Mouse (Mus musculus): Measurements from ENCODE around the gene Nmrk1. TPM values are rescaled to one million over a fixed set of nuclear protein-coding genes. Genes with fewer than 3 reads are reported as not detected.
"Not testable (repeated sequence)": the region's sequence is repeated elsewhere in the genome, so short reads cannot be mapped to it uniquely, and the experiment has no call there.

Gene Nmrk1
- polyA plus RNA-seq (2014; fragmentation: Nextera tagmentation; extraction: Ambion mirVana) = 7.4 and 8.1 TPM in 2 replicates

DNA sequence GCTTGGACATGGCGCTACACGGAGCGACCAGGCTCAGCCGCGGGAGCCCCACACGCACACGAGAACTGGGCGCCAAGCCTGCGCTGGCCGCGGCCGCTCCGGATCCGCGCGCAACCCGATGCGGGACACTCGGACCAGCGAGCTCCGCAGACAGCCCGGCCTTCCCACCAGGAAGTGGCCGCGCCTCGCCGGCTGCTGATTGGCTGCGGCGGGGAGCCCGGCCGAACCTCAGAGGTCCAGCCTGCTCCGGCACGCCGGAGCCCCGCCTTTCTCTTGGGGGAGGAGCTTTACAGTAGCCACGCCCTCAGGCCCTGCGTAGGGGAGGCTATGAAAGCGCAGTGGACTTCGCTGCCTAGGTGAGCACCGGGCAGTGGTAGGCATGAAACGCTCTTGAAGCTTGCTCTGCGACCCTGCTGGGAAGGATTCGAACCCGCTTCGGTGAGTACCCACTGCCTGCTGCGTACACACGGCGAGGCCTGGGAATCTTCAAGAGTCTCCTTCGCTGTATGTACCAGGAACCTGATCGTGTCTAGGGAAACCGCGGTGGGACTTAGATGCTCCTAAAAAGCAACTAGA lies at the start of gene Nmrk1, which contains the start of gene Ostf1:
Nmrk1 (plus strand) TSS at position 307 of the 576 bp plus-strand sequence.
Ostf1 (minus strand) TSS at position 180 of the 576 bp plus-strand sequence.
- peak within 1 kb of the TSS; percentile 69 for H3K9ac ChIP-seq (ENCODE audit: low read length)
- DNase-seq (ENCODE audit: low spot score) = peak; percentile 96
- WGBS = 1% methylated on average over 50 of the region's 51 CpGs
- no peaks in the 10 kb centered on the region for H3K4me1 ChIP-seq (ENCODE audit: control insufficient read depth, insufficient read depth, low read length)
- H3K4me2 ChIP-seq (ENCODE audit: low read depth) = peak within 1 kb of the TSS; percentile 84
- H3K4me3 ChIP-seq (ENCODE audit: low read depth, low read length) = peak within 1 kb of the TSS; percentile 78
- H3K27ac ChIP-seq (ENCODE audit: low read depth, low read length) = peak within 1 kb of the TSS; percentile 75
- H3K9me3 ChIP-seq (ENCODE audit: control insufficient read depth, low read length) = no peaks in the 10 kb centered on the region
- ATAC-seq (ENCODE audit: insufficient read depth, low FRiP score, low TSS enrichment) = peak; percentile 98
- H3K36me3 ChIP-seq (ENCODE audit: control insufficient read depth, insufficient read depth, low read length) = no peaks in the 10 kb centered on the region
- H3K27me3 ChIP-seq (ENCODE audit: control insufficient read depth, insufficient read depth, low read length) = no peaks in the 10 kb centered on the region

GRCm38 (mm10) chr19:18582226-18582625 lies 49.5 kb upstream of the Nmrk1 start:
- Histone ChIP-seq H3K4me1 (ENCODE audit: control insufficient read depth, insufficient read depth, low read length) (peaks cover 8% of the 10 kb centered on the region; the same call in 1 of the 2 replicates), H3K4me2 (ENCODE audit: low read depth) (no peak overlapping the region), H3K4me3 (ENCODE audit: low read depth, low read length) (no peak overlapping the region), H3K9me3 (ENCODE audit: control insufficient read depth, low read length) (no peaks in the 10 kb centered on the region), H3K27me3 (ENCODE audit: control insufficient read depth, insufficient read depth, low read length) (no peaks in the 10 kb centered on the region), H3K9ac (ENCODE audit: low read length) (no peak overlapping the region), H3K27ac (ENCODE audit: low read depth, low read length) (no peak overlapping the region), H3K36me3 (ENCODE audit: control insufficient read depth, insufficient read depth, low read length) (no peaks in the 10 kb centered on the region)
- DNase-seq (ENCODE audit: low spot score) = no peak
- ATAC-seq (ENCODE audit: insufficient read depth, low FRiP score, low TSS enrichment) = no peak
- 92% methylated on average over 9 of the region's 9 CpGs for WGBS

- H3K4me3 ChIP-seq (ENCODE audit: low read depth, low read length) = no peak overlapping the region
- no peaks in the 10 kb centered on the region for H3K36me3 ChIP-seq (ENCODE audit: control insufficient read depth, insufficient read depth, low read length)
- no peak overlapping the region for H3K4me2 ChIP-seq (ENCODE audit: low read depth)
- H3K9me3 ChIP-seq (ENCODE audit: control insufficient read depth, low read length) = no peaks in the 10 kb centered on the region
- H3K27me3 ChIP-seq (ENCODE audit: control insufficient read depth, insufficient read depth, low read length) = no peaks in the 10 kb centered on the region
- DNase-seq (ENCODE audit: low spot score) (no peak), ATAC-seq (ENCODE audit: insufficient read depth, low FRiP score, low TSS enrichment) (no peak)
- no peak overlapping the region for H3K9ac ChIP-seq (ENCODE audit: low read length)
- 89% methylated on average over 6 of the region's 6 CpGs for WGBS
- H3K4me1 ChIP-seq (ENCODE audit: control insufficient read depth, insufficient read depth, low read length) = peaks cover 8% of the 10 kb centered on the region; the same call in 1 of the 2 replicates
- no peak overlapping the region for H3K27ac ChIP-seq (ENCODE audit: low read depth, low read length)
These were observed 48.9 kb upstream of the Nmrk1 start for GRCm38 (mm10) chr19:18582887-18583286.

DNA sequence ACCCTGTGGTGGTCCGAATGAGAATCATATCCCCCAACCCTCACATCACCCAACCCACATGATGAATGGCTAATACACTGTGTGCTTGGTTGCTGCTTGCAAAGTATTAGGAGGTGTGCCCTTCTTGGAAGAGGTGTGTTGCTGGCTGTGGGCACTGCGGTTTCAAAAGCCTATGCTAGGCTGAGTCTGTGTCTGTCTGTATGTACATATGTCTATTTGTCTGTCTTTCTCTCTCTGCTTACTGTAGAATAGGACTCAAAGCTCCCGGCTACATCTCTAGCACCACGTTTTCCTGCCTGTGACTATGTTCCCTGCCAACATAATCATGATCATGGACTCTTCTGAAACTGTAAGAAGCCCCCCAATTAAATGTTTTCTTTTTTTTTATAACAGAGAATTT lies 48.0 kb upstream of the Nmrk1 start:
- H3K36me3 ChIP-seq (ENCODE audit: control insufficient read depth, insufficient read depth, low read length) = no peaks in the 10 kb centered on the region
- WGBS = 88% methylated on average over 4 of the region's 4 CpGs
- H3K27me3 ChIP-seq (ENCODE audit: control insufficient read depth, insufficient read depth, low read length) = no peaks in the 10 kb centered on the region
- H3K27ac ChIP-seq (ENCODE audit: low read depth, low read length) = no peak overlapping the region
- no peak overlapping the region for H3K4me3 ChIP-seq (ENCODE audit: low read depth, low read length)
- H3K9me3 ChIP-seq (ENCODE audit: control insufficient read depth, low read length) = no peaks in the 10 kb centered on the region
- DNase-seq (ENCODE audit: low spot score) = no peak
- H3K9ac ChIP-seq (ENCODE audit: low read length) = no peak overlapping the region
- H3K4me2 ChIP-seq (ENCODE audit: low read depth) = no peak overlapping the region
- H3K4me1 ChIP-seq (ENCODE audit: control insufficient read depth, insufficient read depth, low read length) = peaks cover 2% of the 10 kb centered on the region; the same call in 1 of the 2 replicates
- ATAC-seq (ENCODE audit: insufficient read depth, low FRiP score, low TSS enrichment) = no peak

DNA sequence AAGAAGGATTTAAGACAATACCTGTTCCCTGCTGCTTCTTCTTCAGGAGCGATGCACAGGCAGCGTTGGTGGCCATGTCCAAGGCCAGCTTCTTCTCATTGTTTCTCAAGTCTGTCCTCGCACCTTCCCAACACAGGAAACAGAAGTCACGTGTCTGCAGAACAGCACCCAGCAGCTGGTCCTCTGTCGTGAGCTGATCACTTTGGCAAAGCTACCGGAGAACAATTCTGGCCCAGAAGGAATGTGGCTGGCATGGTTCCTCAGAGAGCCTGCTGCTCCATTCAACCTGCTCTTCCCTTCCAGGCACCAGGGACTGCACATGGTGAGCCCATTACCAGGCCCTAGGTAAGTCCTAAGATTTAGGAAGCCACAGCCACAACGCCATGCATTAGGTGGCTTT lies 47.1 kb upstream of the Nmrk1 start:
- WGBS = 93% methylated on average over 7 of the region's 7 CpGs
- Histone ChIP-seq H3K27me3 (ENCODE audit: control insufficient read depth, insufficient read depth, low read length) (no peaks in the 10 kb centered on the region), H3K9me3 (ENCODE audit: control insufficient read depth, low read length) (no peaks in the 10 kb centered on the region), H3K9ac (ENCODE audit: low read length) (no peak overlapping the region), H3K36me3 (ENCODE audit: control insufficient read depth, insufficient read depth, low read length) (no peaks in the 10 kb centered on the region), H3K4me3 (ENCODE audit: low read depth, low read length) (no peak overlapping the region), H3K27ac (ENCODE audit: low read depth, low read length) (no peak overlapping the region), H3K4me2 (ENCODE audit: low read depth) (no peak overlapping the region), H3K4me1 (ENCODE audit: control insufficient read depth, insufficient read depth, low read length) (no peaks in the 10 kb centered on the region)
- DNase-seq (ENCODE audit: low spot score) (no peak), ATAC-seq (ENCODE audit: insufficient read depth, low FRiP score, low TSS enrichment) (no peak)

- Histone ChIP-seq H3K36me3 (ENCODE audit: control insufficient read depth, insufficient read depth, low read length) (no peaks in the 10 kb centered on the region), H3K27ac (ENCODE audit: low read depth, low read length) (no peak overlapping the region), H3K4me2 (ENCODE audit: low read depth) (no peak overlapping the region), H3K27me3 (ENCODE audit: control insufficient read depth, insufficient read depth, low read length) (no peaks in the 10 kb centered on the region), H3K9ac (ENCODE audit: low read length) (no peak overlapping the region), H3K4me3 (ENCODE audit: low read depth, low read length) (no peak overlapping the region), H3K9me3 (ENCODE audit: control insufficient read depth, low read length) (no peaks in the 10 kb centered on the region), H3K4me1 (ENCODE audit: control insufficient read depth, insufficient read depth, low read length) (no peaks in the 10 kb centered on the region)
- ATAC-seq (ENCODE audit: insufficient read depth, low FRiP score, low TSS enrichment) = no peak
- WGBS = 91% methylated on average over 9 of the region's 9 CpGs
- DNase-seq (ENCODE audit: low spot score) = no peak
These were observed 44.6 kb upstream of the Nmrk1 start for GRCm38 (mm10) chr19:18587118-18587517.

- H3K9me3 ChIP-seq (ENCODE audit: control insufficient read depth, low read length) = no peaks in the 10 kb centered on the region
- ATAC-seq (ENCODE audit: insufficient read depth, low FRiP score, low TSS enrichment) (no peak), DNase-seq (ENCODE audit: low spot score) (no peak)
- no peak overlapping the region for H3K4me3 ChIP-seq (ENCODE audit: low read depth, low read length)
- no peak overlapping the region for H3K9ac ChIP-seq (ENCODE audit: low read length)
- no peak overlapping the region for H3K4me2 ChIP-seq (ENCODE audit: low read depth)
- no peak overlapping the region for H3K27ac ChIP-seq (ENCODE audit: low read depth, low read length)
- H3K36me3 ChIP-seq (ENCODE audit: control insufficient read depth, insufficient read depth, low read length) = no peaks in the 10 kb centered on the region
- no peaks in the 10 kb centered on the region for H3K4me1 ChIP-seq (ENCODE audit: control insufficient read depth, insufficient read depth, low read length)
- WGBS = 100% methylated on average over 1 of the region's 1 CpGs
- no peaks in the 10 kb centered on the region for H3K27me3 ChIP-seq (ENCODE audit: control insufficient read depth, insufficient read depth, low read length)
These were observed 43.5 kb upstream of the Nmrk1 start for GRCm38 (mm10) chr19:18588243-18588642.

DNA sequence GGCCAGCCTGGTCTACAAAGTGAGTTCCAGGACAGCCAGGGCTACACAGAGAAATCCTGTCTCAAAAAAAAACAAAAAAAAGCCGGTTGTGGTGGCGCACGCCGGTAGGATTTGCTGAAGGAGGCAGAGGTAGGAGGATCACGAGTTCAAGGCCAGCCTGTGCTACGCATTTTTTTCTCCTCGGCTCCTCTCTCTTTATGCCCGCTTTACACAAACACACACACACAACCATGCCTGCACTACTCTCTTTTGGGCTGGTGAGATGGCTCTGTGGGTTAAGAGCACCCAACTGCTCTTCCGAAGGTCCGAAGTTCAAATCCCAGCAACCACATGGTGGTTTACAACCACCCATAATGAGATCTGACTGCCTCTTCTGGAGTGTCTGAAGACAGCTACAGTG lies 42.9 kb upstream of the Nmrk1 start:
- WGBS = 95% methylated on average over 10 of the region's 10 CpGs

GRCm38 (mm10) chr19:18589276-18589675 lies 42.5 kb upstream of the Nmrk1 start:
- Histone ChIP-seq H3K27ac (ENCODE audit: low read depth, low read length) (no peak overlapping the region), H3K27me3 (ENCODE audit: control insufficient read depth, insufficient read depth, low read length) (no peaks in the 10 kb centered on the region), H3K4me2 (ENCODE audit: low read depth) (no peak overlapping the region), H3K4me1 (ENCODE audit: control insufficient read depth, insufficient read depth, low read length) (no peaks in the 10 kb centered on the region), H3K36me3 (ENCODE audit: control insufficient read depth, insufficient read depth, low read length) (no peaks in the 10 kb centered on the region), H3K4me3 (ENCODE audit: low read depth, low read length) (no peak overlapping the region), H3K9ac (ENCODE audit: low read length) (no peak overlapping the region), H3K9me3 (ENCODE audit: control insufficient read depth, low read length) (no peaks in the 10 kb centered on the region)
- no peak for ATAC-seq (ENCODE audit: insufficient read depth, low FRiP score, low TSS enrichment)
- DNase-seq (ENCODE audit: low spot score) = no peak
- 94% methylated on average over 8 of the region's 8 CpGs for WGBS

More for the DNA sequence above, 42.9 kb upstream of the Nmrk1 start:
- not testable (repeated sequence) for H3K4me3 ChIP-seq (ENCODE audit: low read depth, low read length); H3K4me2 ChIP-seq (ENCODE audit: low read depth); H3K9ac ChIP-seq (ENCODE audit: low read length); H3K9me3 ChIP-seq (ENCODE audit: control insufficient read depth, low read length); H3K36me3 ChIP-seq (ENCODE audit: control insufficient read depth, insufficient read depth, low read length); DNase-seq (ENCODE audit: low spot score); H3K27me3 ChIP-seq (ENCODE audit: control insufficient read depth, insufficient read depth, low read length); H3K27ac ChIP-seq (ENCODE audit: low read depth, low read length); ATAC-seq (ENCODE audit: insufficient read depth, low FRiP score, low TSS enrichment); H3K4me1 ChIP-seq (ENCODE audit: control insufficient read depth, insufficient read depth, low read length)

All from neural tube, embryonic 11.5 days (tissue).